Mouse (Mus musculus): ENCODE measurements around the gene Bves. TPM values are rescaled to one million over a fixed set of nuclear protein-coding genes. Genes with fewer than 3 reads are reported as not detected.
A peak's percentile ranks its signal among the peaks of the same experiment; 100 is the strongest.

The Bves gene
- polyA plus RNA-seq, 1 experiment, result not detected

- H3K4me3 ChIP-seq (replicated peaks), result no peak overlapping the region
- no peaks in the 10 kb centered on the region for H3K9me3 ChIP-seq (ENCODE audit: control insufficient read depth, low read length)
- no peaks in the 10 kb centered on the region for H3K27me3 ChIP-seq (ENCODE audit: control insufficient read depth)
- H3K4me1 ChIP-seq (ENCODE audit: control insufficient read depth), result peaks cover 4% of the 10 kb centered on the region
- no peak for TF ChIP-seq TAL1 (IDR thresholded peaks at IDR 0.05; ENCODE audit: low read length)
- TF ChIP-seq GATA1 (IDR thresholded peaks at IDR 0.05; ENCODE audit: low read length), result no peak
- peaks cover 4% of the 10 kb centered on the region for H3K36me3 ChIP-seq (ENCODE audit: control insufficient read depth)
Measured at GRCm38 (mm10) chr10:45372994-45373692, 37.6 kb downstream of the Bves start.

DNA sequence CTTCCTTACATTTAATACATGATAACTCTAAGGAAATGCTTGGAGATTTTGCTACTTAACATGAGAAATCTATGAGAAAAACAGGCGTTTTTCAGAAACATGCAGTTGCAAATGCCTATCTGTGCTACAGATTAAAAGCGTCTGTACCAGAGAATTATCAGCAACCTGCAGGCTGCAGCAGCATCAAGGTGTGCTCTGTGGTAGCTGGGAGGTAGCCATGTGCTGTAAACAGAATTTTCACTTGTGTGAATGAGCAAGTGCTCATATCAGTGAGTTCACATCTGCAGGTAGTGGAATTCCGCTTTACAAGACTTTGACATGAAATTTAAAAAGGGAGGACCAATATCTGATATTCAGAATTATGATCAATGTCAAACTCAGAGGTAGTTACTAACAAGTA lies 42.7 kb downstream of the Bves start:
- Histone ChIP-seq H3K4me1 (ENCODE audit: control insufficient read depth) (peaks cover 7% of the 10 kb centered on the region), H3K27me3 (ENCODE audit: control insufficient read depth) (no peaks in the 10 kb centered on the region), H3K9me3 (ENCODE audit: control insufficient read depth, low read length) (no peaks in the 10 kb centered on the region), H3K36me3 (ENCODE audit: control insufficient read depth) (peaks cover 13% of the 10 kb centered on the region), H3K4me3 (replicated peaks) (no peak overlapping the region)
- TF ChIP-seq TAL1 (IDR thresholded peaks at IDR 0.05; ENCODE audit: low read length) (no peak; the same call in 2 of the 3 replicates), GATA1 (IDR thresholded peaks at IDR 0.05; ENCODE audit: low read length) (no peak)

DNA sequence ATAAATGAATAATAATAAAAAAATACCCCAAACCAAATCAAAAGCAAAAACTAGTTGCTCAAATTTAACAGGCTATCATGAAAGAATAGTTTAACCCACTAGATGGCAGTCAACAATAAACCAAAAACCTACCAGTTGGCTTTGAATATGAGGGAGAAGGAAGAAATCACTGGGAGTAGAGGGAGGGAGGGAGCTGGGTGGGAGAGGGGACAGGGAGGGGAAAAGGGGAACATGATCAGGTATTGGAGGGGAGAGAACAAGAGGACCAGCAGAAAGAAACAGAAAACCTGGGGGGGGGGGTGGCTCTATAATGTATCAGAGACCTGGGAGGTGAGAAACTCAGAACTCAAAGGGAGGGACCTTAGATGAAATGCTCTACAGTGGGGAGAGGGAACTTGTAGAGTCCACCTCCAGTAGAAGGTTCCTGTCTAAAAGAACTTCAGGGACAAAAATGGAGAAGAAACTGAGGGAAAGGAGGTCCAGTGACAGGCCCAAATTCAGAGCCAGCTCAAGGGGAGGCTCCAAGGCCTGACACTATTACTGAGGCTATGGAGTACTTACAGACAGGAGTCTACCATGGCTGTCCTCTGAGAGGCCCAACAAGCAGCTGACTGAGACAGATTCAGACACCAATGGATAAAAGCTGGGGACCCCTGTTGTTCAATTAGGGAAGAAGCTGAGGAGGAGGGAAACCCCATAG lies 46.5 kb downstream of the Bves start:
- TF ChIP-seq GATA1 (IDR thresholded peaks at IDR 0.05; ENCODE audit: low read length) (no peak), TAL1 (IDR thresholded peaks at IDR 0.05; ENCODE audit: low read length) (no peak)
- peaks cover 11% of the 10 kb centered on the region for H3K36me3 ChIP-seq (ENCODE audit: control insufficient read depth)

GRCm38 (mm10) chr10:45382637-45382958 lies 47.0 kb downstream of the Bves start:
- no peaks in the 10 kb centered on the region for H3K9me3 ChIP-seq (ENCODE audit: control insufficient read depth, low read length)
- H3K4me1 ChIP-seq (ENCODE audit: control insufficient read depth), result peaks cover 7% of the 10 kb centered on the region
- TF ChIP-seq TAL1 (IDR thresholded peaks at IDR 0.05; ENCODE audit: low read length) (no peak), GATA1 (IDR thresholded peaks at IDR 0.05; ENCODE audit: low read length) (no peak)
- H3K27me3 ChIP-seq (ENCODE audit: control insufficient read depth), result no peaks in the 10 kb centered on the region
- H3K36me3 ChIP-seq (ENCODE audit: control insufficient read depth), result peaks cover 11% of the 10 kb centered on the region
- no peak overlapping the region for H3K4me3 ChIP-seq (replicated peaks)

More for the DNA sequence above, 46.5 kb downstream of the Bves start:
- Histone ChIP-seq H3K9me3 (ENCODE audit: control insufficient read depth, low read length) (no peaks in the 10 kb centered on the region), H3K4me1 (ENCODE audit: control insufficient read depth) (peaks cover 7% of the 10 kb centered on the region), H3K27me3 (ENCODE audit: control insufficient read depth) (no peaks in the 10 kb centered on the region), H3K4me3 (replicated peaks) (no peak overlapping the region)

- Histone ChIP-seq H3K4me3 (replicated peaks) (no peak overlapping the region), H3K9me3 (ENCODE audit: control insufficient read depth, low read length) (no peaks in the 10 kb centered on the region), H3K27me3 (ENCODE audit: control insufficient read depth) (no peaks in the 10 kb centered on the region), H3K36me3 (ENCODE audit: control insufficient read depth) (peaks cover 4% of the 10 kb centered on the region), H3K4me1 (ENCODE audit: control insufficient read depth) (peaks cover 14% of the 10 kb centered on the region)
- TF ChIP-seq TAL1 (IDR thresholded peaks at IDR 0.05; ENCODE audit: low read length), result no peak
- no peak for TF ChIP-seq GATA1 (IDR thresholded peaks at IDR 0.05; ENCODE audit: low read length)
Measured at GRCm38 (mm10) chr10:45398211-45398610, 62.6 kb downstream of the Bves start.

GRCm38 (mm10) chr10:45399702-45400243 lies 64.2 kb downstream of the Bves start:
- peak overlapping the region; percentile 21 for H3K4me3 ChIP-seq (replicated peaks)

DNA sequence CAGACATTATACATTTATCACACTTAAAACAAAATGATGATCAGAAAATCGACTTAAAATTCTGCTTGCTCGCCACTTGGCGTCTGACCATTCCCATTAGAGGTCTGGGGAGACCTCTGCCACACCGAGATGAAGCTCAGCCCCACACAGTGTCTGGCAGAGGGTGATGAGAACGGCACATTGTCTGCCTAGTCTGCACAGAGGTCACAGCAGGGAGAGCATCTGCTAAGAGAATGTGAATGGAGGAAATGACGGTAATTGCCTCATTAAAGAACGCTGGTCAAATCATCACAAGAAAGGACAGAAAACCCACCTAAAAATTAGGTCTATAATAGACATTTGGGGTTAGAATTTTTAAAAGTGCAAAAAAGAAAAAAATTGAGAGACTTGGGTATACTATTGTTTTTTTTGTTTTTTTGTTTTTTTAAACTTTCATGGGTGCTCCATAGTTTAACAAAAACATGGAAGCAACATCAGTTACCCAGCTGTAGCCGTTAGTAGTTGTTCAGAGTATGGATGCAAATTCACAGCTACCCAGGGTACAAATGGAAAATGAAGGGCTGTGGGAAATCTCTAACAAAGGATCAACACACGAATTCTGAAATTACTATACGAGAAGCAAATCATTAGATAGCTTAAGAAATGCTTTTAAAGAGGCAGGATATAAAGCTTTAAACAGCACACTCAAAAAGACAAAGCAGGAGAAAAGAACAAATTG lies 75.2 kb downstream of the Bves start:
- no peaks in the 10 kb centered on the region for H3K4me1 ChIP-seq (ENCODE audit: control insufficient read depth)
- TF ChIP-seq GATA1 (IDR thresholded peaks at IDR 0.05; ENCODE audit: low read length) (no peak), TAL1 (IDR thresholded peaks at IDR 0.05; ENCODE audit: low read length) (no peak)
- H3K27me3 ChIP-seq (ENCODE audit: control insufficient read depth), result no peaks in the 10 kb centered on the region
- H3K36me3 ChIP-seq (ENCODE audit: control insufficient read depth), result no peaks in the 10 kb centered on the region; the same call in none of the 2 replicates
- H3K4me3 ChIP-seq (replicated peaks), result no peak overlapping the region
- H3K9me3 ChIP-seq (ENCODE audit: control insufficient read depth, low read length), result no peaks in the 10 kb centered on the region

More at GRCm38 (mm10) chr10:45399702-45400243, 64.2 kb downstream of the Bves start:
- H3K27me3 ChIP-seq (ENCODE audit: control insufficient read depth), result no peaks in the 10 kb centered on the region
- H3K36me3 ChIP-seq (ENCODE audit: control insufficient read depth), result peaks cover 4% of the 10 kb centered on the region
- no peaks in the 10 kb centered on the region for H3K9me3 ChIP-seq (ENCODE audit: control insufficient read depth, low read length)
- TF ChIP-seq TAL1 (IDR thresholded peaks at IDR 0.05; ENCODE audit: low read length) (no peak), GATA1 (IDR thresholded peaks at IDR 0.05; ENCODE audit: low read length) (no peak)
- H3K4me1 ChIP-seq (ENCODE audit: control insufficient read depth), result peaks cover 14% of the 10 kb centered on the region

GRCm38 (mm10) chr10:45411741-45412140 lies 76.2 kb downstream of the Bves start:
- H3K4me3 ChIP-seq (replicated peaks), result no peak overlapping the region
- no peaks in the 10 kb centered on the region for H3K4me1 ChIP-seq (ENCODE audit: control insufficient read depth)
- H3K27me3 ChIP-seq (ENCODE audit: control insufficient read depth), result no peaks in the 10 kb centered on the region
- peaks cover 2% of the 10 kb centered on the region for H3K36me3 ChIP-seq (ENCODE audit: control insufficient read depth)
- H3K9me3 ChIP-seq (ENCODE audit: control insufficient read depth, low read length), result no peaks in the 10 kb centered on the region
- TF ChIP-seq TAL1 (IDR thresholded peaks at IDR 0.05; ENCODE audit: low read length), result no peak
- no peak for TF ChIP-seq GATA1 (IDR thresholded peaks at IDR 0.05; ENCODE audit: low read length)

GRCm38 (mm10) chr10:45412144-45412543 lies 76.6 kb downstream of the Bves start:
- H3K9me3 ChIP-seq (ENCODE audit: control insufficient read depth, low read length), result no peaks in the 10 kb centered on the region
- peaks cover 2% of the 10 kb centered on the region for H3K36me3 ChIP-seq (ENCODE audit: control insufficient read depth)
- TF ChIP-seq TAL1 (IDR thresholded peaks at IDR 0.05; ENCODE audit: low read length), result no peak
- TF ChIP-seq GATA1 (IDR thresholded peaks at IDR 0.05; ENCODE audit: low read length), result no peak
- no peaks in the 10 kb centered on the region for H3K4me1 ChIP-seq (ENCODE audit: control insufficient read depth)
- H3K27me3 ChIP-seq (ENCODE audit: control insufficient read depth), result no peaks in the 10 kb centered on the region
- H3K4me3 ChIP-seq (replicated peaks), result no peak overlapping the region

Other genes with a start within 250 kb of the Bves start
- gene Popdc3, start 157.7 kb upstream of the Bves start, polyA plus RNA-seq (2012), result not detected in 2 replicates
- gene Lin28b, start 150.6 kb downstream of the Bves start, polyA plus RNA-seq (2012), result 0.16 and 0.18 TPM in 2 replicates
- 1.5 TPM in 2 replicates for gene Hace1, start 242.1 kb downstream of the Bves start, polyA plus RNA-seq (2012)

All from erythroblast, embryonic 14.5 days (primary cell).